Mouse (Mus musculus): ENCODE data around the gene Kcnj6. TPM values are rescaled to one million over a fixed set of nuclear protein-coding genes. Genes with fewer than 3 reads are reported as not detected.
A peak's percentile ranks its signal among the peaks of the same experiment; 100 is the strongest.

The Kcnj6 gene
- polyA plus RNA-seq, 1 experiment from 2014 or later: 5.9 TPM

GRCm38 (mm10) chr16:94760732-94761131, 236.8 kb downstream of the Kcnj6 start:
- Histone ChIP-seq H3K27me3 (replicated peaks) (no peaks in the 10 kb centered on the region), H3K9me3 (replicated peaks) (no peaks in the 10 kb centered on the region), H3K27ac (replicated peaks) (no peak overlapping the region), H3K9ac (replicated peaks) (no peak overlapping the region), H3K36me3 (no peaks in the 10 kb centered on the region), H3K4me3 (replicated peaks) (no peak overlapping the region), H3K4me1 (peaks cover 8% of the 10 kb centered on the region), H3K4me2 (no peak overlapping the region)
- no peak for ATAC-seq (ENCODE audit: low FRiP score)
- WGBS: 59% methylated on average over 6 of the region's 11 CpGs

- WGBS: 72% methylated on average over 5 of the region's 5 CpGs
- Histone ChIP-seq H3K4me3 (replicated peaks) (no peak overlapping the region), H3K4me2 (no peak overlapping the region), H3K36me3 (no peaks in the 10 kb centered on the region), H3K4me1 (no peaks in the 10 kb centered on the region), H3K9ac (replicated peaks) (no peak overlapping the region), H3K9me3 (replicated peaks) (no peaks in the 10 kb centered on the region), H3K27me3 (replicated peaks) (no peaks in the 10 kb centered on the region), H3K27ac (replicated peaks) (no peak overlapping the region)
- ATAC-seq (ENCODE audit: low FRiP score): no peak
These were observed 237.7 kb downstream of the Kcnj6 start for GRCm38 (mm10) chr16:94759761-94760160.

GRCm38 (mm10) chr16:94758606-94759005, 238.9 kb downstream of the Kcnj6 start:
- Histone ChIP-seq H3K4me1 (peaks cover 4% of the 10 kb centered on the region), H3K36me3 (no peaks in the 10 kb centered on the region), H3K27me3 (replicated peaks) (no peaks in the 10 kb centered on the region), H3K27ac (replicated peaks) (no peak overlapping the region), H3K9me3 (replicated peaks) (no peaks in the 10 kb centered on the region), H3K4me2 (no peak overlapping the region), H3K9ac (replicated peaks) (no peak overlapping the region), H3K4me3 (replicated peaks) (no peak overlapping the region)
- 62% methylated on average over 3 of the region's 3 CpGs for WGBS
- ATAC-seq (ENCODE audit: low FRiP score): no peak

DNA sequence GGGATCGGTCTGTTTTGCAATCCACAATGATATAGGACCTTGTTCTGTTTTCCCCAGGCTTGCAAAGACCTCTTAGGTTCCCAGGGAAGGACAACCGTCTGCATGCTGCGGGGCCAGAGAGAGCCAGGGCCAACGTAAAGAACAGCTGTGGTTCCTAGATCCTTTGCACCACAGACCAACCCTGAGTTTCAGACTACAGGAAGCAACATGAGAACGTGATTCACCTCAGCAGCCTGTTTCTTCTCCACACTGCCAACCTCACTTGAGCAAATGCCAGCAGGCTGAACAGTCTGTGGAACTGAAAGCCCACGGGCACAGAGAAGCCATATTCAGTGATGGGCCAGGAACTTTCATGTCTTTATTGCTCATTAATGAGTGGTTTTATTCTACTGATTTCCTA, 241.1 kb downstream of the Kcnj6 start:
- Histone ChIP-seq H3K4me1 (peaks cover 7% of the 10 kb centered on the region), H3K27me3 (replicated peaks) (no peaks in the 10 kb centered on the region), H3K9ac (replicated peaks) (no peak overlapping the region), H3K4me2 (no peak overlapping the region), H3K36me3 (no peaks in the 10 kb centered on the region), H3K9me3 (replicated peaks) (no peaks in the 10 kb centered on the region), H3K4me3 (replicated peaks) (no peak overlapping the region), H3K27ac (replicated peaks) (no peak overlapping the region)
- 70% methylated on average over 6 of the region's 6 CpGs for WGBS
- ATAC-seq (ENCODE audit: low FRiP score): no peak

- no peaks in the 10 kb centered on the region for H3K27me3 ChIP-seq (replicated peaks)
- 44% methylated on average over 1 of the region's 1 CpGs for WGBS
- H3K36me3 ChIP-seq: no peaks in the 10 kb centered on the region
- no peak overlapping the region for H3K4me3 ChIP-seq (replicated peaks)
- no peaks in the 10 kb centered on the region for H3K9me3 ChIP-seq (replicated peaks)
- H3K4me1 ChIP-seq: peaks cover 7% of the 10 kb centered on the region
- ATAC-seq (ENCODE audit: low FRiP score): no peak
- no peak overlapping the region for H3K4me2 ChIP-seq
- H3K27ac ChIP-seq (replicated peaks): no peak overlapping the region
- no peak overlapping the region for H3K9ac ChIP-seq (replicated peaks)
These were observed 244.0 kb downstream of the Kcnj6 start for GRCm38 (mm10) chr16:94753453-94753852.

DNA sequence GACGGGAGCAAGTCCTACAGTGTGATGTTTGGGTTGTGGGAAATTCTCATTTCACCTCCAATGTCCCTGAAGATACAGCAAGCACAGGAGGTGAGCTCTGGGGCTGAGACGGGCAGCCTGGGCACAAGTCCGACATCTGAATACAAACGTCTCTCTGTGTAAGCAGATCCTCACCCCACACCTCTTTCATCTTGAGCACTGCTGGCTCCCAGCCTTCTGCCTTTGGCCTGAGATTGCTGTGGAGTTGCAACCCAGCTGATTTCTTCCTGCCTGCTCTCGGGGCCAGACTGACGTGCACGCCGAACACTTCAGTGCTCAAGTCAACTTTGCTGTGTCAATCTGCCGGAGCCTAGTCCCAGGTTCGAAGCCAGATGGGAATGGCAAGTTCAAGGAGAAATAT, 244.7 kb downstream of the Kcnj6 start:
- H3K27ac ChIP-seq (replicated peaks): no peak overlapping the region
- no peaks in the 10 kb centered on the region for H3K9me3 ChIP-seq (replicated peaks)
- 62% methylated on average over 10 of the region's 10 CpGs for WGBS
- H3K9ac ChIP-seq (replicated peaks): no peak overlapping the region
- H3K4me1 ChIP-seq: peaks cover 7% of the 10 kb centered on the region
- no peak overlapping the region for H3K4me3 ChIP-seq (replicated peaks)
- no peaks in the 10 kb centered on the region for H3K36me3 ChIP-seq
- H3K4me2 ChIP-seq: no peak overlapping the region
- H3K27me3 ChIP-seq (replicated peaks): no peaks in the 10 kb centered on the region
- ATAC-seq (ENCODE audit: low FRiP score): no peak

DNA sequence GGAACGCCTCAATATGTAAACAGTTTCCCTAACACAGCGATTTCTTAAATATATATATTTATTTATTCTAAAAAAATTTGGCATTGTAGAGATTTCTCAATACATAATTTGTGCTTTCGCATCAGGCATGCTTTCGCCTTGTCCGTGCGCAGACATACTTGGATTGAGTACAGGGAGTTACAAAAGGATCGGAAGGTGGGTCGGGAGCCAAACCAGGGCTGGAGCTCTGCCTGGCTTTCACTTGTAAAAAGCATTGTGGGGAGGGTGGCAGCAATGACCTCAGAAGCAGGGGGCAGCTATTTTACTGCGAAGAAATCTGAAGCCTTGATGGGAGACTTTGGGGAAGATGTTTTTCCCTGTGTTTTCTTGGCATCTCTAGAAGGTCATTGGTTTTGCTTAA, 252.5 kb downstream of the Kcnj6 start:
- 67% methylated on average over 9 of the region's 9 CpGs for WGBS

DNA sequence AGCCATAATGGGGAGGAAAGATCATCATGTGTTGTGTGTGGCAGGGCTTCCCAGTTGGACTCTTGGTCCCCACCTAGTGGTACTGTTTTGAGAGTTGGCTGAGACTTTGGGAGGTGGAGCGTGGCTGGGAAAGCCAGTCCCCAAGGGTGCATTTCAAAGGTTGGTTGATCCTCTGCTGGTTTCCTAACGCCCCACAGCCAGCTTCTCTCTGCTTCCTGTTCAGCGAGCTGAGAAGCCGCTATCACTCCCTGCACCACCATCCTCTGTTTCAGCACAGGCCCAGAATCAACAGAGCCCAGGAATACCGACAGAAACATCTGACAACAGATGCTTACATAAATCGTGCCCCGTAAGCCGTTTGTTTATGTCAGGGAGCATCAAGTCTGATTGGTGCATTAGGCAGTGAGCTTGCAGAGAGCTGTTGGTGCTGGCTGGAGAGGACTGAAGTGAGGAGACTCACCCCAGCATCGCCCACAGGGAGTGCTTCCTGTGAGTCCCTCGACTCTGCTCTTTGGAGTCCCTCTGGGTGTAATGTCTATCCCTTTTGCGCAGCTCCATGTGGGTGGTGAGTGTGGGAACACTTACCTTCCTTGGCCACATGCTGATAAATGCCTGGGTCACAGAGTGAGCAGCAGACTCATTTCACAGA, 253.5 kb downstream of the Kcnj6 start:
- no peaks in the 10 kb centered on the region for H3K36me3 ChIP-seq
- no peaks in the 10 kb centered on the region for H3K9me3 ChIP-seq (replicated peaks)
- no peak overlapping the region for H3K9ac ChIP-seq (replicated peaks)
- peak overlapping the region; percentile 41 for H3K4me2 ChIP-seq
- WGBS: 4% methylated on average over 11 of the region's 11 CpGs
- H3K4me1 ChIP-seq: peaks cover 9% of the 10 kb centered on the region
- no peak overlapping the region for H3K4me3 ChIP-seq (replicated peaks)
- no peaks in the 10 kb centered on the region for H3K27me3 ChIP-seq (replicated peaks)
- peak; percentile 35; the same call in 1 of the 2 replicates for ATAC-seq (ENCODE audit: low FRiP score)
- no peak overlapping the region for H3K27ac ChIP-seq (replicated peaks)

More for the DNA sequence above, 252.5 kb downstream of the Kcnj6 start:
- no peak overlapping the region for H3K27ac ChIP-seq (replicated peaks)
- H3K4me2 ChIP-seq: no peak overlapping the region
- peaks cover 9% of the 10 kb centered on the region for H3K4me1 ChIP-seq
- no peak overlapping the region for H3K4me3 ChIP-seq (replicated peaks)
- H3K9me3 ChIP-seq (replicated peaks): no peaks in the 10 kb centered on the region
- no peaks in the 10 kb centered on the region for H3K27me3 ChIP-seq (replicated peaks)
- no peaks in the 10 kb centered on the region for H3K36me3 ChIP-seq
- ATAC-seq (ENCODE audit: low FRiP score): no peak
- no peak overlapping the region for H3K9ac ChIP-seq (replicated peaks)

DNA sequence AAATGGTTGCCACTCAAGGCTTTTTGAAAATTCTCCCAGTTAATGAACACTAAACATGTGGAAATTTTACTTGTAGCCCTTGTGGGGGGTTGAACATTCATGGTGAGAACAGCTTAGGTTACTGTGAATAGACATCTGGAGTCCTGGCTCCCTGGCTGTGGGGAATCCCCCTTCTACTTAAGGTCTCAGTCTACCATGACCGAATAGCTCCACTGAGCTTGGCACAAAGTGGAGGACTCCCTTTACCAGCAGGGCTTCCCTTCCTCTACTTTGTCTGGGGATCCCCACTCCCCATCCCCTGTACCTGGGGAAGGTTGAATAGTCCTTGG, 260.2 kb downstream of the Kcnj6 start:
- H3K36me3 ChIP-seq: no peaks in the 10 kb centered on the region
- no peak overlapping the region for H3K4me2 ChIP-seq
- no peaks in the 10 kb centered on the region for H3K27me3 ChIP-seq (replicated peaks)
- 96% methylated on average over 1 of the region's 1 CpGs for WGBS
- H3K9ac ChIP-seq (replicated peaks): no peak overlapping the region
- H3K4me3 ChIP-seq (replicated peaks): no peak overlapping the region
- ATAC-seq (ENCODE audit: low FRiP score): no peak
- H3K9me3 ChIP-seq (replicated peaks): no peaks in the 10 kb centered on the region
- H3K27ac ChIP-seq (replicated peaks): no peak overlapping the region
- no peaks in the 10 kb centered on the region for H3K4me1 ChIP-seq

DNA sequence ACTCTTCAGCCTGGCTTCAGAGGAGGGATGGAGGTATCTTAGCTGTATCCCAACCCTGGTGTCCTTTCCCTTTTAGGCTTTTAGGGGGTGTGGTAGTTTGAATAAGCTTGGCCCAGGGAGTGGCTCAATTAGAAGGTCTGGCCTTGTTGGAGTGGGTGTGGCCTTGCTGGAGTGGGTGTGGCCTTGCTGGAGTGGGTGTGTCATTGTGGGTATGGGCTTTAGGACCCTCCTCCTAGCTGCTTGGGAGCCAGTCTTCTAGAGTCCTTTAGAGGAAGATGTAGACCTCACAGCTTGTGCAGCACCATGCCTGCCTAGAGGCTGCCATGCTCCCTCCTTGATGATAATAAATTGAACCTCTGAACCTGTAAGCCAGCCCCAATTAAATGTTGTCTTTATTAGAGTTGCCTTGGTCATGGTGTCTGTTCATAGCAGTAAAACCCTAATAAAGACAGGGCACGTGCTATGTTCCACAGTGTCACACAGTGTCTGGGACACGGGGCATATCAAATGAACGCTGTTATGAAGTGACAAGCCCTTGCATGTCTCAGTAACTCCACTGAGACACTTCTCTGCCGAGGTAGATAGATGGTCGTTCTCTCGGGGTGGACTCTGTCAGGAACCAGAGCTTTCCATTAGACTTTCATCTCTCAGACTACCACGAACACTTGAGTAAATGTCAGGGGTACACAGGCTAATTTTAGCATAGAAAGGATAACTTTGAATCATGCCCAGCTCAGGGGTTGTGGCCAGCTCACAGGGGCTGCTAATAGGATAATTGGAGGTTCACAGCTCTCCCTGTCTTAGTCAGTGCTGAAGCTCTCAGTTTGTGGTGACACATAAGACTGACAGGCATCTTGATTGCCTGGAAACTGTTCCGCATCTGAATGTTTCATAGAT, 260.8 kb downstream of the Kcnj6 start:
- 86% methylated on average over 8 of the region's 8 CpGs for WGBS
- Histone ChIP-seq H3K4me2 (no peak overlapping the region), H3K9me3 (replicated peaks) (no peaks in the 10 kb centered on the region), H3K27ac (replicated peaks) (no peak overlapping the region), H3K4me3 (replicated peaks) (no peak overlapping the region), H3K9ac (replicated peaks) (no peak overlapping the region), H3K27me3 (replicated peaks) (no peaks in the 10 kb centered on the region), H3K36me3 (no peaks in the 10 kb centered on the region), H3K4me1 (no peaks in the 10 kb centered on the region)
- no peak for ATAC-seq (ENCODE audit: low FRiP score)

DNA sequence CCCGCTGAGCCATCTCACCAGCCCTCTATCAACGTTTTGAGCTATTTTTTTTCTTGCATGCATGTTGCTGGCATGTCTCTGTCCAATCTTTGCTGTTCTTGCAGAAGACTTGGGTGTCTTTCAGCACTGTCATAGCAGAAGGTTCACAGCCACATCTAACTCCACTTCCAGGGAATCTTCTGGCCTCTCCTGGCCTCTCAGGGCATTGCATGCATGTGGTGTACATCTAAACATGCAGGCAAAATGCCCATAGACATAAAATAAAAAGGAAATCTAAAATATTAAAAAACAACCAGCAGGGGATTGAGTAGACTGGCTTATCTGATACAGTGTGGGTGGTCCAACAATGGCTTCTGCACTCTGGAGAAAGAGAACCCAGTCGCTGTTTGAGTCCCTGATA, 262.0 kb downstream of the Kcnj6 start:
- Histone ChIP-seq H3K27ac (replicated peaks) (no peak overlapping the region), H3K9me3 (replicated peaks) (no peaks in the 10 kb centered on the region), H3K36me3 (no peaks in the 10 kb centered on the region), H3K27me3 (replicated peaks) (no peaks in the 10 kb centered on the region), H3K4me2 (no peak overlapping the region), H3K4me1 (no peaks in the 10 kb centered on the region), H3K9ac (replicated peaks) (no peak overlapping the region), H3K4me3 (replicated peaks) (no peak overlapping the region)
- WGBS: 67% methylated on average over 3 of the region's 3 CpGs
- ATAC-seq (ENCODE audit: low FRiP score): no peak

DNA sequence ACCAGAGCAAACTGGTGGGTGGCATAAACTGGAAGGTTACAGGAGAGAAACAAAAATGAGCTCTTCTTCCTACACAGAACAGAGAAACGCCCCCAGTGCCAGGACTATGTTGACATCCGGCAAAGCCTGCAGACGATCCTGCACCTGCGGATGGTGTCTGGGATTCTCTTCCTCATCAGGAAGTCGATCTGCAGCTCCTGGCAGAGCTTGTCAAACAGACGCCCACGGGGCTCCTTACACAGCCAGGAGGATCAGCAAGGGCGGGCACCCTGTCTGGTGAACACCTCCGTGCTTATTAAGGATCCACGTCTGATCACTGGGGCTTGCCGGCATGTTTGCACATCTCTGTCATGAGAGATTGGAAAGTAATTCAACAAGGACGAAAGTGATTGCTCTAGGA, 266.5 kb downstream of the Kcnj6 start:
- 75% methylated on average over 12 of the region's 12 CpGs for WGBS
- no peaks in the 10 kb centered on the region for H3K4me1 ChIP-seq
- H3K9ac ChIP-seq (replicated peaks): no peak overlapping the region
- H3K27ac ChIP-seq (replicated peaks): no peak overlapping the region
- ATAC-seq (ENCODE audit: low FRiP score): no peak
- no peaks in the 10 kb centered on the region for H3K27me3 ChIP-seq (replicated peaks)
- no peak overlapping the region for H3K4me2 ChIP-seq
- no peak overlapping the region for H3K4me3 ChIP-seq (replicated peaks)
- 0 out of 2 replicates have a peak, but pooled peaks cover 4% of the 10 kb centered on the region for H3K9me3 ChIP-seq (replicated peaks)
- no peaks in the 10 kb centered on the region for H3K36me3 ChIP-seq

All from neural tube, embryonic 15.5 days (tissue).